Mouse (Mus musculus) ES-Bruce4 (cell line): ENCODE results near the gene Atp6v1g3. TPM values are rescaled to one million over a fixed set of nuclear protein-coding genes. Genes with fewer than 3 reads are reported as not detected.
A peak's percentile ranks its signal among the peaks of the same experiment; 100 is the strongest.

Source experiments
- H3K27ac ChIP-seq: 2 replicates; pipeline ENCODE4 v1.5.1; 2012; ENCODE audit warnings: low read length, inconsistent platforms; ENCODE audit not compliant: insufficient read depth
- H3K27me3 ChIP-seq: 2 replicates; pipeline ENCODE4 v1.6.1; 2012; ENCODE audit warnings: mild to moderate bottlenecking, low read length, inconsistent platforms; ENCODE audit not compliant: control insufficient read depth, poor library complexity, insufficient read depth, severe bottlenecking
- H3K36me3 ChIP-seq: 2 replicates; pipeline ENCODE4 v1.6.1; 2012; ENCODE audit warnings: inconsistent platforms, mild to moderate bottlenecking, low read length, moderate library complexity; ENCODE audit not compliant: control insufficient read depth, poor library complexity, insufficient read depth, severe bottlenecking
- H3K4me1 ChIP-seq: one replicate; pipeline ENCODE4 v1.8.1; 2011; ENCODE audit warnings: low read length; ENCODE audit not compliant: control insufficient read depth, insufficient read depth
- H3K4me3 ChIP-seq: 2 replicates; pipeline ENCODE4 v1.5.1; 2011; ENCODE audit warnings: low read depth, mild to moderate bottlenecking, low read length
- H3K9ac ChIP-seq: 2 replicates; pipeline ENCODE4 v1.6.1; 2012; ENCODE audit warnings: low read depth, mild to moderate bottlenecking, inconsistent platforms; ENCODE audit not compliant: poor library complexity, severe bottlenecking
- H3K9me3 ChIP-seq: replicated peaks from 2 replicates; pipeline ENCODE4 v1.6.1; 2012; ENCODE audit warnings: mild to moderate bottlenecking, low read length, inconsistent platforms; ENCODE audit not compliant: control insufficient read depth, poor library complexity, insufficient read depth, severe bottlenecking
- CTCF ChIP-seq: IDR thresholded peaks from one replicate; pipeline ENCODE4 v1.8.1; 2011; ENCODE audit warnings: low read depth, low read length
- EP300 ChIP-seq: IDR thresholded peaks from 2 replicates; pipeline ENCODE4 v1.6.1; 2011; ENCODE audit warnings: low read depth, low read length; ENCODE audit not compliant: insufficient read depth
- POLR2A ChIP-seq: IDR thresholded peaks from one replicate; pipeline ENCODE4 v1.8.1; 2011; ENCODE audit warnings: low read length; ENCODE audit not compliant: insufficient read depth
- polyA plus RNA-seq: library from polyadenylated mRNA; stranded (reverse); fragments of >200 nt; gene quantifications from 2 replicates; pipeline ENCODE4 v1.2.4, GENCODE M21; 2011; ENCODE audit warnings: low read depth; ENCODE audit not compliant: missing spikeins, insufficient read depth, insufficient read length

Gene Atp6v1g3
- polyA plus RNA-seq, 1 experiment, result not detected

- Histone ChIP-seq H3K27ac (no peak overlapping the region), H3K27me3 (no peaks in the 10 kb centered on the region; the same call in 1 of the 2 replicates), H3K4me3 (no peak overlapping the region), H3K9ac (no peak overlapping the region), H3K9me3 (no peaks in the 10 kb centered on the region), H3K4me1 (no peaks in the 10 kb centered on the region), H3K36me3 (no peaks in the 10 kb centered on the region)
- TF ChIP-seq EP300 (no peak), CTCF (no peak), POLR2A (no peak)
Observed at GRCm38 (mm10) chr1:138327466-138328245, 54.1 kb downstream of the Atp6v1g3 start.

- Histone ChIP-seq H3K27me3 (no peaks in the 10 kb centered on the region; the same call in 1 of the 2 replicates), H3K27ac (no peak overlapping the region), H3K9ac (no peak overlapping the region), H3K4me3 (no peak overlapping the region), H3K4me1 (no peaks in the 10 kb centered on the region), H3K9me3 (no peaks in the 10 kb centered on the region), H3K36me3 (no peaks in the 10 kb centered on the region)
- peak; percentile 5 for TF ChIP-seq CTCF
- no peak for TF ChIP-seq EP300
- TF ChIP-seq POLR2A, result no peak
Observed at GRCm38 (mm10) chr1:138328320-138328719, 54.8 kb downstream of the Atp6v1g3 start.

GRCm38 (mm10) chr1:138330556-138330955 lies 57.0 kb downstream of the Atp6v1g3 start:
- H3K27me3 ChIP-seq, result no peaks in the 10 kb centered on the region; the same call in 1 of the 2 replicates
- H3K36me3 ChIP-seq, result no peaks in the 10 kb centered on the region
- no peak overlapping the region for H3K27ac ChIP-seq
- TF ChIP-seq POLR2A (no peak), EP300 (no peak), CTCF (no peak)
- H3K9ac ChIP-seq, result no peak overlapping the region
- H3K4me1 ChIP-seq, result no peaks in the 10 kb centered on the region
- no peaks in the 10 kb centered on the region for H3K9me3 ChIP-seq
- no peak overlapping the region for H3K4me3 ChIP-seq

- Histone ChIP-seq H3K9ac (no peak overlapping the region), H3K9me3 (no peaks in the 10 kb centered on the region), H3K36me3 (no peaks in the 10 kb centered on the region), H3K4me1 (no peaks in the 10 kb centered on the region), H3K27me3 (no peaks in the 10 kb centered on the region; the same call in 1 of the 2 replicates), H3K27ac (no peak overlapping the region), H3K4me3 (no peak overlapping the region)
- TF ChIP-seq EP300, result no peak
- no peak for TF ChIP-seq CTCF
- no peak for TF ChIP-seq POLR2A
Observed at GRCm38 (mm10) chr1:138331596-138331995, 58.1 kb downstream of the Atp6v1g3 start.

- H3K4me1 ChIP-seq, result no peaks in the 10 kb centered on the region
- no peak overlapping the region for H3K27ac ChIP-seq
- H3K36me3 ChIP-seq, result no peaks in the 10 kb centered on the region
- no peaks in the 10 kb centered on the region for H3K27me3 ChIP-seq
- H3K4me3 ChIP-seq, result no peak overlapping the region
- no peaks in the 10 kb centered on the region for H3K9me3 ChIP-seq
- TF ChIP-seq POLR2A, result no peak
- no peak for TF ChIP-seq EP300
- TF ChIP-seq CTCF, result no peak
- H3K9ac ChIP-seq, result no peak overlapping the region
Observed at GRCm38 (mm10) chr1:138334701-138335100, 61.2 kb downstream of the Atp6v1g3 start.

GRCm38 (mm10) chr1:138337417-138337816 lies 63.9 kb downstream of the Atp6v1g3 start:
- TF ChIP-seq CTCF (no peak), POLR2A (no peak), EP300 (no peak)
- Histone ChIP-seq H3K27ac (no peak overlapping the region), H3K4me1 (no peaks in the 10 kb centered on the region), H3K4me3 (no peak overlapping the region), H3K9ac (no peak overlapping the region), H3K36me3 (no peaks in the 10 kb centered on the region), H3K27me3 (no peaks in the 10 kb centered on the region), H3K9me3 (no peaks in the 10 kb centered on the region)

Other genes with a start within 250 kb of the Atp6v1g3 start
- gene Ptprc, start 98.0 kb upstream of the Atp6v1g3 start, polyA plus RNA-seq, result 0.14 TPM in 1 of 2 replicates, not detected in the other